Mouse (Mus musculus) fibroblast of lung, adult 2 months (primary cell): ENCODE data around the gene Zfp36l2.
"Not testable (repeated sequence)": the region's sequence is repeated elsewhere in the genome, so short reads cannot be mapped to it uniquely, and the experiment has no call there.

Source experiments
- DNase-seq: peaks from one replicate; pipeline ENCODE4 v3.0.0-alpha.2; 2011; ENCODE audit warnings: low read depth

Zfp36l2 gene

DNA sequence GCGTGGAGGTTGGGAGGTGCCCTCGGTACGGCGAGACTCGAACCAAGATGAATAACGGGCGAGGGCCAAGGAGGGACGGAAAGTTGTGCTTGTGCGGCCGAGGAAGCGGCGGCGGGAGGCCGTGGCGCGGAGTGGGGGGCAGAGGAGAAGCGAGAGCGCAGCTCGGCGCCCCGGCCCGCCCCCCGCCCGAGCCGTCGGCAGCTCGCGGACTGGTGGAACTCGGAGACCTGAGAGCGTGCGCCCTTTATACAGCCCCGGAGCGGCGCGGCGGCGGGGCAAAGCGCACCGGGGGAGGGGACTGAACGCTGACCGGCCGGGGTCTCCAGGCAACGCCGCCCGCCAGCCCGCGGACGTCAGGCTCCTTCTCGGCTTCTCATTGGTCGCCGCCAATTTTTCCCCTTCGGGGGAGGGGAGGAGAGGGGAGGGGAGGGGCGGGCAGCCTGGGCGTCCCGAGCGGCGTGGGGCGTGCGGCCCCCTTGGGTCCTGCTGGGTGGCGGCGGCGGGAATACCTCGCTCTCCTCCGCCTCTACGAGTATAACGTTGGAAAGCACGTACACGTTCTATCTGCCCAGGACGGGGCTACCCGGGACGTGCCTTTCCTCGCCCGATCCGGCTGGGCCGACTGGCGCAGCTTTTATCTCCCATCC lies at the start of gene Zfp36l2:
Gene Zfp36l2 (minus strand): TSS at position 221 of the 647 bp plus-strand sequence.
- DNase-seq: peak; percentile 78

- no peak for DNase-seq
Measured at GRCm38 (mm10) chr17:84236781-84237557, 49.2 kb upstream of the Zfp36l2 start.

DNA sequence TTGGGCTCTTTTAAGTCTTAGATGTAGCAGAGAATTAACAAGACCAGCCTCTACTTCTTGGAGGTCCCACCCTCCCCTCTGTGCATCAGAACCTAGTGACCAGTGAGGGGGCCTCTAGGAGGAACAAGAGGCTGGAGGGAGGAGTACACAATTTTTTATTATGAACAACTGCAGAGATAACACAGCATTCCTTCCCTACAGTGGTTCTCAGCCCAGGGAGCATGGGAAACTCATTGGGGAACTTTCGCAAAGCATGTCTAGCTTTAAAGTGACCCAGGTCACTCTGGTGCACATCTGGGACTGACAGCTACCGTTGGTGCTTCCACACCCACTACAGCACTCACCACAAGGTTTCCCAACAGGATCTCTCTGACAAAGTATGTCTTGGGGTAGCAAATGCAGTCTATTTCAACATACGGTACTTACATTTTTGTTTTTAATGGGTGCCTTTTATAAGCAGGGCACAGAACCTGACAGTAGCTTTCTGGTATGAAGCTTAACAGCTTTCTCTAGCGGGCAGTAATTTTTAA lies 47.7 kb upstream of the Zfp36l2 start:
- peak; percentile 21 for DNase-seq

DNA sequence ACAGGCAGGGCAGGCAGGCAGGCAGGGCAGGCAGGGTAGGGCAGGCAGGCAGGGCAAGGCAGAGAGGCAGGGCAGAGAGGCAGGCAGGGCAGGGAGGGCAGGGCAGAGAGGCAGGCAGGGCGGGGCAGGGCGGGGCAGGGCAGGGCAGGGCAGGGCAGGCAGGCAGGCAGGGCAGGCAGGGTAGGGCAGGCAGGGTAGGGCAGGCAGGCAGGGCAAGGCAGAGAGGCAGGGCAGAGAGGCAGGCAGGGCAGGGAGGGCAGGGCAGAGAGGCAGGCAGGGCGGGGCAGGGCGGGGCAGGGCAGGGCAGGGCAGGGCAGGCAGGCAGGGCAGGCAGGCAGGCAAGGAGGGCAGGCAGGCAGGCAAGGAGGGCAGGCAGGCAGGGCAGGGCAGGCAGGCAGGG lies 47.0 kb upstream of the Zfp36l2 start:
- not testable (repeated sequence) for DNase-seq

GRCm38 (mm10) chr17:84233758-84234157 lies 46.0 kb upstream of the Zfp36l2 start:
- no peak for DNase-seq

GRCm38 (mm10) chr17:84231361-84231760 lies 43.6 kb upstream of the Zfp36l2 start:
- DNase-seq: no peak

- DNase-seq: no peak
Measured at GRCm38 (mm10) chr17:84228223-84228622, 40.5 kb upstream of the Zfp36l2 start.

DNA sequence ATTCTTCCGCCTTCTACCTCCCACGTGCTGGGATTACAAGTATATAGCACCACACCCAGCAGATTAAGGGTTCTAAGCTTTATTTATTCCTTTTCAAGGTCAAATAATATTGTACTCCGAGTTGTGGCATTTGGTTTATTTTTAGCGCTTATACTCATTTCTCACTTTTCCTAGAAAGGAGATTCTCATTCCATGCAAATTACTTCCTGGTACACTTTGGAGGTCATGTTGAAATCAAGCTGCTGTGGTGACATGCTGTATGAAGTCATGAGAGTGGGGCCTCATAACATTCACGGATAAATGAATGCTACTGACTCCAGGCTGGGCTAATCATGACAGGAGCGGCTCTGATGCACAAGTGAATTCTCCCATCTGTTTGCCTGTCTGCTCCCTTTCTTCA lies 38.9 kb upstream of the Zfp36l2 start:
- no peak for DNase-seq

DNA sequence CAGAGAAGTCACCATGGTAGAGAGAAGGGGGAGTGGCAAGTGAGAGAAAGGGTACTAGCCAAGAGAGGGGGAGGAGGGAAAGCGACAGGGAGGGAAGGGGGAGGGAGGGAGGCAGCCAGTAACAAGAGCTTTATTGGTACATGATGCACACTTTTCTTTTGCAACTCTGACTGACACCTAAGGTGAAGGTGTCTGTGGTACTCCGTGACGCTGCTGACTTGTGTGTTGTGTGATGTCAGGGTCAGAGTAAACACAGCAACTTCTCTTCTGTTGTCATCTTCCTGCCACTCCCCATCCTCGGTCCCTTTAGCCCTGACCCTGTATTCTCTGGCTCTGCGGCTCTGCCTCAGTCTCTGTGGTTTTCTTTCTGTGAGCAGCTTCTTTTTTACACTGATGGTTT lies 38.5 kb upstream of the Zfp36l2 start:
- no peak for DNase-seq

GRCm38 (mm10) chr17:84224217-84224887 lies 36.6 kb upstream of the Zfp36l2 start:
- no peak for DNase-seq

DNA sequence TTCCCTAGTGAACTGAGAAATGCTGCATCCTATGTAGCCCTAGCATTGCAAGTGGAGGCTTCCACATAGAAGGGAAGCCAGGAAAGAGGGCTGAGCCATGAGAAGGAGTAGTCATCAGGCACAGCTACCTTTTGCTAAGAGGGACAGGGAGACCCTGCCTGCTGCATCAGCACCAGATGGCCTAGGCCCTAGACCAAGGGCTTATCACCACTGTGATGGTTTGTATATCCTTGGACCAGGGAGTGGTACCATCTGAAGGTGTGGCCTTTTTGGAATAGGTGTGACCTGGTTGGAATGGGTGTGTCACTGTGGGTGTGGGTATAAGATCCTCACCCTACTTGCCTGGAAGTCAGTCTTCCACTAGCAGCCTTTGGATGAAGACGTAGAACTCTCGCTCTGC lies 31.1 kb upstream of the Zfp36l2 start:
- DNase-seq: not testable (repeated sequence)

DNA sequence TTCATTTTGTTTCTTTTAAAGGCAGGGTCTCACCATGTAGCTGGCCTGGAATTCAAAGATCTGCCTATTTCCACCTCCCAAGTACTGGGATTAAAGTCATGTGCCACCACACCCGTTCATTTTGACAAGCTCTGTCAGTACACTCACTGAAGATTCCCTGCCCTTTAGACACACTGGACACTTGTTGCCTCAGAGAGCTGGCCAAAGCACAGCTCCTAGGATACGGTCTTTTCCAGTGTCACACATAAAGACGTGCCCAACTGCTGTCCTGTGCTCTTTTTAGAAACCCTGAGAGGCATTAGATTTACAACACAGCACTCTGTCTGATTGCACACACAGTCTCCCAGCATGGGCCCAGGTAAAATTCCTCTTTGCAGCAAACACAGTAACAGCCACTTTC lies 29.9 kb upstream of the Zfp36l2 start:
- DNase-seq: no peak

DNA sequence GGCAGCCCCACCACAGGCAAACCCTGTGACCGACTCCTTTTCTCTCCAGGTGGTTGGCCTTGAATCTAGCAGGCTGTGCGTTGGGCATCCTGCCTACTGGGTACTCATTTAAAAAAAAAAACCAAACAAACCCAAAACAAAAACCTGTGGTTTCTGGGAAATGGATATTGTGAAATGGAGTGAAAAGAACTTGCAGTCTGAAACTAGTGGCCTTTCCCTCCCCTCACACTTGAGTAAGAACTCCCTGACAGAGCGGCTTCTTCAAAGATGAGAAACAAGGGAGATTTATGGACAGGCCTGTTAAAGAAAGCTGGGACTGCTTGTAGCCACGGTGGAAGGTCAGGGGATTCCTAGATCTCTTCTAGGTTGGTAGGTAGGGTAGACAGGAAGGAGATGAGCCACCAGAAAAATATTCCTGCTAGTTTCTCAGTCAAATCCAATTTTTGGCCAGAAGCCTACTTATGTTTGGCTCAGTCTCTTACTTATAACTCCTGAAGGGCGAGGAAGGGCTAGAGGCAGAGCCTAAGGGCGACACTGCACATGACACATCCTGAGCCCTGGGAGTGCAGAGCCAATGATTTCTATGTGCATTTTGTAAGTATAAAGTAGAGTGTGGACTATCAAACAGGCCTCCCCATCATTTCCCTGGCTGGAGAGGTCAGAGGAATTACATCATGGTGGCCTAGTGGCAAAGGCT lies 27.7 kb upstream of the Zfp36l2 start:
- peak; percentile 83 for DNase-seq

GRCm38 (mm10) chr17:84213464-84213863 lies 25.7 kb upstream of the Zfp36l2 start:
- DNase-seq: no peak

GRCm38 (mm10) chr17:84207611-84208010 lies 19.9 kb upstream of the Zfp36l2 start:
- no peak for DNase-seq

DNA sequence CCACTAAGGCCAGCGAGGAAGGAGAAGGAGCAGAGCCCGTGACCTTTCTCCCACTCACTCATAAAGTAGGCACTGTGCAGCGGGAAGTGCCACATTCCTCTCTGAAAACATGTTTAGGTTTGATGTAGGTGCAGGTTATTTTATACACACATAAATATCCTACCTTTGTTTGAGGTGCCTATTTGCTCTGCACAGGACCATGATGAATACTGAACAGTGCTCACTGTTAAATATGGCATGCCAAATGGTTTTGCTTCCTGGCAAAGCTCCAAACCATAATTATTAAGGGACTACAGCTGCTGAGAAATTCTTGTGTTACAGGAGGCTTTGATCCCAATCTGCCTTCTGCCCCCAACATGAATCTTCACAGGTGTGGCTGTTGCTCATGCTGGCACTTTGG lies 18.5 kb upstream of the Zfp36l2 start:
- no peak for DNase-seq

DNA sequence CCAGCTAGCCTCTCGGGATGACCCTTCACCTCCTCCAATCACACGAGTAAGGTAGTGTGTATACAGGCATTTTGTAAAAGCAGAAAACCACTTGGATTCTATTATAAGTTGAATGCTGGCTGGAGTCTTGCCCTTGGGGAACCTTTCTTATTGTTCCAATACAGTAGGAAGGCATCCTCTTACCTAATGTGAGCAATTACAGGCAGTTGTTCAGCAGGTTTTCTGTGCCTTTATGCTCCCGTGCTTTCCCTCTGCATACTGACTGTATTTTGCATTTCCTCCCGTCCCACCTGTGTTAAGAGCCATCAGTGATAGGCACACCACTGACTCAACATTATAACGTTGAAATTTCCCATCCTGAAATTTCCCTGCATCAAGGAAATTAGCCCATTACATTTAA lies 17.2 kb upstream of the Zfp36l2 start:
- no peak for DNase-seq

- no peak for DNase-seq
Measured at GRCm38 (mm10) chr17:84203340-84203739, 15.6 kb upstream of the Zfp36l2 start.

DNA sequence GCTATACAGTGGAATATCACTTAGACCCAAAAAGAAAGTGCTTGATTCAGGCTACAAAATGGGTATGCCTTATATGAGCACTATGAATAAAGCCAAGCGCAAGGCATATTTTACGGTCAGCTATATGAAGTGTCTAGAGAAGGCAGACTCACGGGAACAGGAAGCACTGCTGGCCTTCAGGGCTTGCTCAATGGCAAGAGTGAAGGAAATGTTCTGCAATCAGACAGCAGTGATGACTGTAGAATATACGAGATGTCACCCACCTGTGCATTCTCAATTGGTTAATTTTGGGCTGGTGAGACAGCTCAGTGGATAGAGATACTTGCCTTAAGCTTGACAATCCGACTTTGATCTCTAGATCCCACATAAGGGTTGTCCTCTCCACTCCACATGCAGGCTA lies 13.4 kb upstream of the Zfp36l2 start:
- no peak for DNase-seq

GRCm38 (mm10) chr17:84197912-84198344 lies 10.2 kb upstream of the Zfp36l2 start:
- DNase-seq: no peak

DNA sequence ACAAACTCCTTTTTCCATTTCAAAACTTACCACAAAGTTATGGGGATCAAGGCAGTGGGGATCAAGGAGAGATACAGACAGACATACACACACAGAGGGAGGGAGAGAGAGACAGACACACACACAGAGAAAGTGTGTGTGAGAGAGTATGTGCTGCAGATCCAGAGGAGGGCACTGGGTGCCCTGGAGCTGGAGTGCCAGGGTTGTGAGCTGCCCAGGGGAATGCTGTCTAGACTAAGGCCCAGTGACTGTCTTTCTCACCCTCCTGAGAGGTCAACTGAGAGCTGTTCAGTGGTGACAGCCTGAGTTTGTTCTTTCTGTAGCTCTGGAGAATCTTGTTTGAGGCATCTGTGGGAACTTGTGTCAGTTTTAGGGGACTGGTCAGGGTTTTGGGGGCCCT lies 8.6 kb upstream of the Zfp36l2 start:
- DNase-seq: no peak

- no peak for DNase-seq
Measured at GRCm38 (mm10) chr17:84195835-84196234, 8.1 kb upstream of the Zfp36l2 start.
